Mouse (Mus musculus) central nervous system, embryonic 18 days (tissue): ENCODE results near the gene Ptpn14. TPM values are rescaled to one million over a fixed set of nuclear protein-coding genes. Genes with fewer than 3 reads are reported as not detected.

Source experiments
- polyA plus RNA-seq: library from polyadenylated mRNA; depleted of rRNA; stranded (reverse); fragments of >200 nt; gene quantifications from 2 replicates; pipeline ENCODE4 v1.2.3, GENCODE M21; 2012; rRNA removed

The Ptpn14 gene
- polyA plus RNA-seq: 1.6 and 2.0 TPM in 2 replicates

GRCm38 (mm10) chr1:189727884-189728783 lies at the start of gene Ptpn14:
Gene Ptpn14 (plus strand): TSS chr1:189728268.

GRCm38 (mm10) chr1:189687654-189688387 lies 40.2 kb upstream of the Ptpn14 start, which contains the start of gene Cenpf:
Gene Cenpf (minus strand): TSS chr1:189688086.

GRCm38 (mm10) chr1:189921818-189922592 lies 193.9 kb downstream of the Ptpn14 start, which contains the start of gene Smyd2:
Gene Smyd2 (minus strand): TSS chr1:189922363.

Other genes starting within 250 kb of the Ptpn14 start
- gene Cenpf, start 40.2 kb upstream of the Ptpn14 start, polyA plus RNA-seq: 4.0 and 4.7 TPM in 2 replicates
- 115 and 116 TPM in 2 replicates for gene Smyd2, start 194.1 kb downstream of the Ptpn14 start, polyA plus RNA-seq